Mouse (Mus musculus): ENCODE measurements at regions not wholly inside any gene's neighbourhood (a gene's known extent, or its start where the extent isn't known, plus 50 kb on each side); places are given as distances from the start of the nearest gene placed in this dataset.
"Not testable (repeated sequence)": the region's sequence is repeated elsewhere in the genome, so short reads cannot be mapped to it uniquely, and the experiment has no call there.

DNA sequence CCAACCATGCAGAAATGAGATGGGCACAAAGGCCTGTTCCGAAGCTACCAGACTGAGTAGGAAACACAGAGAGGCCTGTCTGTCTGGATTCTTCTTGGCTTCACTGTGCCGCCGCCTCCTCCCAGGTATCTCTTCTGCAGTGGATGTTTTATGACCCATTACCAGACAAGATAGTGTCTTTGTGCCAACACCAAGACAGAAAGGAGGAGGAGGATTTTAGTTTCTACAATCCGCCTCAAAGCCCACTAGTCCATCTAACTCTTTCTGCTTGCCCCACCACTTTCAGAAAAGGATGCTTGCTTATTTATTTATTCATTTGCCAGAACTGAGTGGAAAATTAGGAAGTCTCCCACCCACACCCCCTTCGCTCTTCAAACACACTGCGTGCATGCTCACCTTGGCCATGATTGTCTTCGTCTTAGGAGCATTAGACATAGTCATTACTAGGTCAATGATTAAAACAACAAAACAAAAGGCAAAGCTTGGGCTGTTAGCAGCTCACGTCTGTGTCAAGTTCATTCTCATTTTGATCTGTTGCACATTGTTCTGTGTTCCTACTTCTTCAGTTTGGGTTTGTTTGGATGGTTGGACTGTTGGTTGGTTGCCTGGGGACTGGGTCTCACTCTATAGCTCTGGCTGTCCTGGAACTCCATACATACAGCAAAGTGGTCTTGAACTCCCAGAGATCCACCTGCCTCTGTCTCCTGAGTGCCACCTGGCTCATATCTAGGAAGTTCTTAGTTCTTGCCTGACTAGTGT lies 61.7 kb upstream of the Cpm start:
- TF ChIP-seq POLR2A (IDR thresholded peaks at IDR 0.05; ENCODE audit: extremely low read depth, insufficient read depth, low read length): no peak
- no peak for TF ChIP-seq CTCF (IDR thresholded peaks at IDR 0.05; ENCODE audit: extremely low read depth, insufficient read depth, low read length)
- no peak overlapping the region for H3K27ac ChIP-seq (ENCODE audit: insufficient read depth, low read length)
- no peak overlapping the region for H3K4me3 ChIP-seq (ENCODE audit: insufficient read depth, low read length)
- H3K4me1 ChIP-seq (ENCODE audit: control insufficient read depth, insufficient read depth, low read length): no peaks in the 10 kb centered on the region

- TF ChIP-seq CTCF (IDR thresholded peaks at IDR 0.05; ENCODE audit: extremely low read depth, insufficient read depth, low read length): no peak
- TF ChIP-seq POLR2A (IDR thresholded peaks at IDR 0.05; ENCODE audit: extremely low read depth, insufficient read depth, low read length): no peak
- Histone ChIP-seq H3K27ac (ENCODE audit: insufficient read depth, low read length) (no peak overlapping the region), H3K4me3 (ENCODE audit: insufficient read depth, low read length) (no peak overlapping the region), H3K4me1 (ENCODE audit: control insufficient read depth, insufficient read depth, low read length) (no peaks in the 10 kb centered on the region)
Observed at GRCm38 (mm10) chr10:117566648-117567378, 62.5 kb upstream of the Cpm start.

GRCm38 (mm10) chr10:117566204-117566603 lies 63.1 kb upstream of the Cpm start:
- no peak overlapping the region for H3K27ac ChIP-seq (ENCODE audit: insufficient read depth, low read length)
- H3K4me1 ChIP-seq (ENCODE audit: control insufficient read depth, insufficient read depth, low read length): no peaks in the 10 kb centered on the region
- H3K4me3 ChIP-seq (ENCODE audit: insufficient read depth, low read length): no peak overlapping the region
- TF ChIP-seq CTCF (IDR thresholded peaks at IDR 0.05; ENCODE audit: extremely low read depth, insufficient read depth, low read length): 0 out of 2 replicates have a peak, but pooled peaks have one; percentile 1
- TF ChIP-seq POLR2A (IDR thresholded peaks at IDR 0.05; ENCODE audit: extremely low read depth, insufficient read depth, low read length): no peak

DNA sequence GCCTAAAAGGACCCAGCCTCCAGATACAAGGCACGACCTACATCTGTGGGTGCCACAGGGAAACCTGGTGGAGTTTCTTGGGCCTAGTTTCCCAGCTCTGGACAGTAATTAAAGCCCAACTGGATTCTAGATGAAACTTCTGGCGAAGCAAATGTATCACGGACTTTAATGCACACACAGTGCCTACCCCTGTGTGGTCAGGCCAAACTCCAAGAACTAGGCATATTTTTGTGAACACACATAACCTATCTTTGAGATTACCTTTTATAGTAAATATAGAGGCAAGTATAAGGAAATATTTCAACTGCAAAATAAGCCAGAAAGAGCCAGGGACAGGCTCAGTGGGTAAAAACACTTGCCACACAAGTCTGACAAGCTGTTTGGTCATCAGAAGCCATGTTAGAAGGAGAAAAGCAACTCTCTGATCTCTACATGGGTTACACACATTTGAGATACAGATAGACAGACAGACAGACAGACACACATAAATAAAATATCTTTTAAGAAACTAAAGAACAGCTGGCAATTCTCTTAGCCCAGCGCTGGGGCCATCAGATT lies 63.7 kb upstream of the Cpm start:
- no peak overlapping the region for H3K27ac ChIP-seq (ENCODE audit: insufficient read depth, low read length)
- TF ChIP-seq CTCF (IDR thresholded peaks at IDR 0.05; ENCODE audit: extremely low read depth, insufficient read depth, low read length): no peak
- TF ChIP-seq POLR2A (IDR thresholded peaks at IDR 0.05; ENCODE audit: extremely low read depth, insufficient read depth, low read length): no peak
- no peak overlapping the region for H3K4me3 ChIP-seq (ENCODE audit: insufficient read depth, low read length)

GRCm38 (mm10) chr10:117565110-117565509 lies 64.2 kb upstream of the Cpm start:
- TF ChIP-seq CTCF (IDR thresholded peaks at IDR 0.05; ENCODE audit: extremely low read depth, insufficient read depth, low read length): no peak
- TF ChIP-seq POLR2A (IDR thresholded peaks at IDR 0.05; ENCODE audit: extremely low read depth, insufficient read depth, low read length): no peak
- Histone ChIP-seq H3K27ac (ENCODE audit: insufficient read depth, low read length) (no peak overlapping the region), H3K4me1 (ENCODE audit: control insufficient read depth, insufficient read depth, low read length) (no peaks in the 10 kb centered on the region), H3K4me3 (ENCODE audit: insufficient read depth, low read length) (no peak overlapping the region)

More for the DNA sequence above, 63.7 kb upstream of the Cpm start:
- no peaks in the 10 kb centered on the region for H3K4me1 ChIP-seq (ENCODE audit: control insufficient read depth, insufficient read depth, low read length)

DNA sequence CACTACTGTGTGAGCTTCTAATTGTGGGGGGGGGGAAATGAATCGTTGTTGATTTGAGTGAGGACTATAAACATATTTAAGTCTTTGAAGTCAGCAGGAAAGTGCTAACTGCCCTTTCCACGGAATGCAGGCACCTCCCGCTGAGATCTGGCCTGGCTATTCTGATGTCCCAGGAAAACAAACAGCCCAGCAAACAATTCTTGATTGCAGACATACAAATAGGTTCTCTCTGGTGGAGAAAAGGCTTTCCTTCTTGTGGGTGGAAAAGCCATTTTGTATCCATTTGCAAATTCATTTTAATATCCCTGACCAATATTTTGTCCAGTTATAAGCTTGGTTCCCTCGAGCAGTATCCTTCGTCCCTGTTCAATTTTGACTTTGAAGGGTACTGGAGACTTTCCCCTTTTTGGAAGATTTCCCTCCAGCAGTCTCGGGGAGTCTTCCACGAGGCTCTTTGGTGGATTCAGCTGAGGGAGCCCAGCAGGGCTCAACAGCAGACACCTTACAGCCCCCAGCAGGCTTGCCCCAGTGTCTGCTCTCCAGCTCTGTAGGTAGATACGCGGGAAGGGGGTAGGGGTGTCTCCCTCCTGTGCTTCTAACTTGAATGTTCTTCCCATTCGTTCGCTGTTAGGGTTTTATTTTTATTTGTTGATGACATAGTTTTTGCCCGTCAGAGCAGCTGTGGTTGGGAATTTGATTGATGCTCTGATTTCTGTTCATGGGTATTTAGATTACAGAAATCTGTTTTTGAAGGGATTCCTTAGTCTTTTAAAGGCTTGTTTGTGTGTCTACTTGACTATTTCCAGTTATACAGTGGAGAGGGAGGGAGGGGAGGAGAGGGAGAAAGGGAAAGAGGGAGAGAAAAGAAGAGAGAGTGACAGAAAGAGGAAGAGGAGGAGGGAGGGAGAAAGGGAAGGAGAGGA lies 64.9 kb upstream of the Cpm start:
- TF ChIP-seq CTCF (IDR thresholded peaks at IDR 0.05; ENCODE audit: extremely low read depth, insufficient read depth, low read length): no peak
- TF ChIP-seq POLR2A (IDR thresholded peaks at IDR 0.05; ENCODE audit: extremely low read depth, insufficient read depth, low read length): no peak
- Histone ChIP-seq H3K4me1 (ENCODE audit: control insufficient read depth, insufficient read depth, low read length) (no peaks in the 10 kb centered on the region), H3K4me3 (ENCODE audit: insufficient read depth, low read length) (no peak overlapping the region), H3K27ac (ENCODE audit: insufficient read depth, low read length) (no peak overlapping the region)

- no peak overlapping the region for H3K27ac ChIP-seq (ENCODE audit: insufficient read depth, low read length)
- no peaks in the 10 kb centered on the region for H3K4me1 ChIP-seq (ENCODE audit: control insufficient read depth, insufficient read depth, low read length)
- no peak overlapping the region for H3K4me3 ChIP-seq (ENCODE audit: insufficient read depth, low read length)
- TF ChIP-seq CTCF (IDR thresholded peaks at IDR 0.05; ENCODE audit: extremely low read depth, insufficient read depth, low read length): no peak
- TF ChIP-seq POLR2A (IDR thresholded peaks at IDR 0.05; ENCODE audit: extremely low read depth, insufficient read depth, low read length): no peak
Observed at GRCm38 (mm10) chr10:117563429-117564117, 65.7 kb upstream of the Cpm start.

DNA sequence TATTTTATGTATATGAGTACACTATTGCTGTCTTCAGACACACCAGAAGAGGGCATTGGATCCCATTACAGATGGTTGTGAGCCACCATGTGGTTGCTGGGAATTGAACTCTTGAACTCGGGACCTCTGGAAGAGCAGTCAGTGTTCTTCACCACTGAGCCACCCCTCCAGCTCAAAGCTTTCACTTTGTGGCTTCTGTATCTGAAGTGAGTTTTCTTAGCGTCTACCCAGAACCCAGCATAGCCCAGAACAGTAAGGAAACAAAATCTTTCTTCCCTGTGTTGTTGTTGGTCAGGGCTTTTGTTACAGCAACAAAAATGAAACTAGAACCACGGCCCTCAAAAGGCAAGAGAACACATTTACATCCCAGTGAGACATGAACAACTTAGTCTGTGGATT lies 66.5 kb upstream of the Cpm start:
- not testable (repeated sequence) for H3K27ac ChIP-seq (ENCODE audit: insufficient read depth, low read length); H3K4me3 ChIP-seq (ENCODE audit: insufficient read depth, low read length)

More for the DNA sequence above, 66.5 kb upstream of the Cpm start:
- not testable (repeated sequence) for H3K4me1 ChIP-seq (ENCODE audit: control insufficient read depth, insufficient read depth, low read length)
